8 mouse cellular contexts compared by ENCODE assay signal in the genomic region with DNA sequence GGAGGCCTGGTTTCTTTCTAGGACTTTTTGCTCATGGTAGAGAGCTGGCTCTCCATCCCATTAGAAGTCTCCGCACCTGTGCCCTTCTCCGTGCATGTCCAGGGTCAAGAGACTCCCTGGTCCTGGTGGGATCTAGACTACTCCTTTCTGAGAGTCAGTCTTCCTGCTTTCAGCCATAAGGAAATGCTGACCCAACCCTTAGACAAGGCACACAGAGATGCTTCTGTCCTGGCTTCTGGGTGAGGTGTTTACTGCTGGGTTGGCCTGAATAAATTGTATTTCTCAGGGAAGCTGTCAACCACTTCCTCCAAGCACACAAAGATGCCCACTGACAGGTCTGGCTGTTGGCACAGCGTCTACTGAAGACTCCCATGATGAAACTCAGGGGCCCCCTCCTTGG. TPM values are rescaled to one million over a fixed set of nuclear protein-coding genes. Genes with fewer than 3 reads are reported as not detected.
DNase-seq lines count a peak whose midpoint lies in the region; ATAC-seq and TF ChIP-seq lines count a peak whose summit lies in the region.

Gene St6galnac6, plus strand, starts transcription at position 301 of the 400 bp plus-strand sequence.

- TF ChIP-seq CTCF in thymus, adult 2 months (IDR thresholded peaks at IDR 0.05; ENCODE audit: borderline replicate concordance, control insufficient read depth, extremely low read depth, insufficient read depth, low read length, poor library complexity), result no peak
- no peak for TF ChIP-seq CTCF in liver, postnatal 0 days (IDR thresholded peaks at IDR 0.05; ENCODE audit: low read depth)

- H3K27ac ChIP-seq in forebrain, embryonic 15.5 days (replicated peaks), result no peak within 1 kb of the TSS
- no peak within 1 kb of the TSS for H3K27ac ChIP-seq in forebrain, embryonic 13.5 days
- H3K27ac ChIP-seq in thymus, adult 2 months (ENCODE audit: control insufficient read depth, insufficient read depth, low read length), result no peak within 1 kb of the TSS
- no peak within 1 kb of the TSS for H3K27ac ChIP-seq in liver, postnatal 0 days (ENCODE audit: low read depth)

- peaks cover 14% of the 10 kb centered on the region for H3K4me1 ChIP-seq in forebrain, embryonic 15.5 days
- H3K4me1 ChIP-seq in forebrain, embryonic 13.5 days, result peaks cover 9% of the 10 kb centered on the region; the same call in 1 of the 2 replicates
- H3K4me1 ChIP-seq in thymus, adult 2 months (replicated peaks; ENCODE audit: control insufficient read depth, insufficient read depth, low read length), result peaks cover 6% of the 10 kb centered on the region
- H3K4me1 ChIP-seq in liver, postnatal 0 days (ENCODE audit: insufficient read depth), result peaks cover 10% of the 10 kb centered on the region

- WGBS in forebrain, embryonic 15.5 days, result 89% methylated on average over 3 of the region's 3 CpGs
- 85% methylated on average over 3 of the region's 3 CpGs for WGBS in forebrain, embryonic 13.5 days
- WGBS in thymus, adult 2 months, result 90% methylated on average over 3 of the region's 3 CpGs
- 87% methylated on average over 3 of the region's 3 CpGs for WGBS in liver, postnatal 0 days (ENCODE audit: insufficient replicate concordance)

- H3K4me2 ChIP-seq in forebrain, embryonic 15.5 days (replicated peaks), result no peak within 1 kb of the TSS
- H3K4me2 ChIP-seq in forebrain, embryonic 13.5 days, result no peak within 1 kb of the TSS
- no peak within 1 kb of the TSS for H3K4me2 ChIP-seq in liver, postnatal 0 days (ENCODE audit: low read depth, low read length)

- no peak within 1 kb of the TSS for H3K4me3 ChIP-seq in forebrain, embryonic 15.5 days
- no peak within 1 kb of the TSS for H3K4me3 ChIP-seq in forebrain, embryonic 13.5 days
- H3K4me3 ChIP-seq in thymus, adult 2 months (ENCODE audit: control insufficient read depth, insufficient read depth, low read length), result no peak within 1 kb of the TSS
- no peak within 1 kb of the TSS for H3K4me3 ChIP-seq in liver, postnatal 0 days (ENCODE audit: low read depth, low read length)

- H3K27me3 ChIP-seq in forebrain, embryonic 15.5 days, result no peaks in the 10 kb centered on the region
- no peaks in the 10 kb centered on the region for H3K27me3 ChIP-seq in forebrain, embryonic 13.5 days
- H3K27me3 ChIP-seq in thymus, adult 2 months (ENCODE audit: control insufficient read depth, insufficient read depth, low read length), result no peaks in the 10 kb centered on the region
- no peaks in the 10 kb centered on the region for H3K27me3 ChIP-seq in liver, postnatal 0 days (ENCODE audit: insufficient read depth, low read length)

- no peak for TF ChIP-seq EP300 in liver, postnatal 0 days (IDR thresholded peaks at IDR 0.05; ENCODE audit: low read depth)

- no peak for TF ChIP-seq POLR2A in thymus, adult 2 months (IDR thresholded peaks at IDR 0.05; ENCODE audit: control insufficient read depth, extremely low read depth, insufficient read depth, low read length, poor library complexity)

- no peak for ATAC-seq in forebrain, embryonic 15.5 days (replicated peaks)
- ATAC-seq in forebrain, embryonic 13.5 days, result no peak
- ATAC-seq in hematopoietic stem cell, adult 5-6 weeks (replicated peaks in 1 of 2; ENCODE audit: insufficient read depth in 1 of 2, low FRiP score in 2 of 2, low TSS enrichment in 1 of 2, low read depth in 1 of 2, poor library complexity in 2 of 2, severe bottlenecking in 2 of 2), result no peak
- ATAC-seq in liver, postnatal 0 days, result no peak
- no peak for ATAC-seq in megakaryocyte progenitor cell, adult 5-6 weeks (replicated peaks; ENCODE audit: poor library complexity)

- no peak for DNase-seq in thymus, adult 2 months
- DNase-seq in thymus, postnatal 4 days, result no peak
- DNase-seq in liver, postnatal 0 days, result no peak
- DNase-seq in spleen, postnatal 10 days (ENCODE audit: low spot score in 2 of 2), result no peak

- no peak within 1 kb of the TSS for H3K9ac ChIP-seq in forebrain, embryonic 15.5 days (replicated peaks)
- no peak within 1 kb of the TSS for H3K9ac ChIP-seq in forebrain, embryonic 13.5 days
- H3K9ac ChIP-seq in liver, postnatal 0 days (replicated peaks), result no peak within 1 kb of the TSS

- H3K9me3 ChIP-seq in forebrain, embryonic 15.5 days, result no peaks in the 10 kb centered on the region
- no peaks in the 10 kb centered on the region for H3K9me3 ChIP-seq in forebrain, embryonic 13.5 days (replicated peaks)
- no peaks in the 10 kb centered on the region for H3K9me3 ChIP-seq in liver, postnatal 0 days (ENCODE audit: low read length)

- H3K36me3 ChIP-seq in forebrain, embryonic 15.5 days, result no peaks in the 10 kb centered on the region
- 0 out of 2 replicates have a peak, but pooled peaks cover under 1% of the 10 kb centered on the region for H3K36me3 ChIP-seq in forebrain, embryonic 13.5 days (ENCODE audit: poor library complexity, severe bottlenecking)
- H3K36me3 ChIP-seq in thymus, adult 2 months (ENCODE audit: control insufficient read depth, insufficient read depth, low read length), result no peaks in the 10 kb centered on the region
- 0 out of 2 replicates have a peak, but pooled peaks cover 3% of the 10 kb centered on the region for H3K36me3 ChIP-seq in liver, postnatal 0 days (replicated peaks; ENCODE audit: insufficient read depth, low read length)

RNA-seq across cellular contexts. Expression of gene St6galnac6, which starts in this region (rescaled TPM):
- 16.6 and 19.3 TPM in 2 replicates for polyA plus RNA-seq in forebrain, embryonic 15.5 days (2015; fragmentation: Nextera tagmentation; extraction: Ambion mirVana)
- 10.0 and 10.8 TPM in 2 replicates for polyA plus RNA-seq in forebrain, embryonic 13.5 days (2015; fragmentation: Nextera tagmentation; extraction: Ambion mirVana)
- 18.1 and 25.9 TPM in 2 replicates for polyA plus RNA-seq in thymus, adult 2 months (2012; rRNA removed)
- 13.3 TPM in 2 replicates for total RNA-seq in hematopoietic stem cell, adult 5-6 weeks (2017)
- 14.0 and 15.9 TPM in 2 replicates for polyA plus RNA-seq in liver, postnatal 0 days (2015; fragmentation: Nextera tagmentation; extraction: Ambion mirVana)
- total RNA-seq in megakaryocyte progenitor cell, adult 5-6 weeks (2015), result 7.9 and 9.4 TPM in 2 replicates
- 19.0 and 24.4 TPM in 2 replicates for total RNA-seq in megakaryocyte progenitor cell, adult 5-6 weeks (2017)
